Mouse (Mus musculus) frontal cortex, postnatal 25 days (tissue): Measurements from ENCODE around the gene Rragd.
"Not testable (repeated sequence)": the region's sequence is repeated elsewhere in the genome, so short reads cannot be mapped to it uniquely, and the experiment has no call there.

Experiments
- DNase-seq, 2 experiments: peaks; one replicate each; pipeline ENCODE4 v3.0.0; 2022; ENCODE audit warnings: low spot score in 2 of 2

The Rragd gene

DNA sequence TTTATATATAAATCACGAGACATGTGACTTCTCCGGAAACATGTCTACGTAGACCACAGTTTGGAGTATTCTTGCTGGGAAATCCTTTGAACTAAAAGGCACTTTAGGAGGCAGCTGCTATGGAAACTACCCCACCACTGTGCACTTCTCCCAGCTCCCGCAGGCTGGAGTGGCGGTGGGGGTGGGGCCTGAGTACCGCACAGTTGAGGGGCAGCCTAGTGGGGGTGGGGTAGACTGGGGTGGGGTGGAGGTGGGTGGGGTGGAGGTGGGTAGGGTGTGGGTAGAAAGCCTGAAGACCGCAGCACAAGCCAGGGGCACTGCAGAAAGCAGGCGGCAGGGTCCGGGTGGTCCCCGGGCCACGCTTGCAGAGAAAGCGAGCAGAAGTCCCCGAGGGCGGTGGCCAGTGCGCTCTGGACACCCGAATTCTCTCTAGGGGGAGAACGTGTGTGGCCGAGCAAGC lies at the start of gene Rragd:
Gene Rragd, plus strand, starts transcription at position 322 of the 460 bp plus-strand sequence.
- peak in 1 of 2 experiments; percentile 26 for DNase-seq

DNA sequence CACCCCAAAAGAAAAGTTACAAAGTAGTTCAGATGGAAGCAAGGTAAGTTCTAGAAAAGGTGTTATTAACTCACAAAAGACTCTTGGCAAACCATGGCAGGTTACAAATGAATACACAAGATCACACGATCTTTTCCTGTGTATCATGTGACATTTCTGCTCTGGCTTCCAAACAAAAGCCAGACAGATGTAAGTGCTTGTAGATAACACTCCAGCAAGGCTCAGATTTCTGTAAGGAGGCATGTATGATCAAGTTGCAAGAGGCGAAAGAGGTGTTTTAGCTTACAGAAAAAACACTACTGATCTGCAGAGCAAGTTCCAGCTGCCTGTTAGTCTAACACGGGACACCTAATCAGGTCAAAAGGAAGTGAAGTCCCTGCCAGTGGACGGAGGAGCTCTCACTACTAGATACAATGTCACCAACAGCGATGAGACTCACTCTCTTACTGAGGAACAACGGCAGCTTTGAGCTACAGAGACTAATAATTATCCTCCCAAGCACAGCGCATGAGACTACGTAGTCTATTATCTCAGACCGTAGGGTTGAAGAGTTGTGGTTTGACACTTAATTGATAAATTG lies 46.0 kb upstream of the Rragd start:
- no peak for DNase-seq

DNA sequence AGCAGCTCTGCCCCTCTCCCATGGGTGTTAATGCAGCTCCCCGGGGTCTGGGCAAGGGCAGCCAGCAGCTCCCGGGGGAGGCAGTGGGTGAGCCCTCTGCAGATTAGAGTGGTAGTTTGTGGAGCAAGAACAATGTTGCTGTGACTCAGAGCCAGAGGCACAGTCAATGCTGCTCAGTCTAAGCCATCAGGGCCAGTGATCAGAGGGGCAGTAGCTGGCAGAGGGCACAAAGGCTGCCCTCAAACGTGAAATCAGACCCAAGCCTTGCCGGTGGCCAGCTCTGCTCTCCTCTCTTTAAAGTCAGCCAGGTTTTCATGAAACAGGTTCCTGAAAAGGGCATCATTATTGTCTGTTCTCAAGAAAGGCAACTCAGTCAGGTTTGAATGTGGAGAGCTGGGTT lies 43.3 kb upstream of the Rragd start:
- DNase-seq: no peak

DNA sequence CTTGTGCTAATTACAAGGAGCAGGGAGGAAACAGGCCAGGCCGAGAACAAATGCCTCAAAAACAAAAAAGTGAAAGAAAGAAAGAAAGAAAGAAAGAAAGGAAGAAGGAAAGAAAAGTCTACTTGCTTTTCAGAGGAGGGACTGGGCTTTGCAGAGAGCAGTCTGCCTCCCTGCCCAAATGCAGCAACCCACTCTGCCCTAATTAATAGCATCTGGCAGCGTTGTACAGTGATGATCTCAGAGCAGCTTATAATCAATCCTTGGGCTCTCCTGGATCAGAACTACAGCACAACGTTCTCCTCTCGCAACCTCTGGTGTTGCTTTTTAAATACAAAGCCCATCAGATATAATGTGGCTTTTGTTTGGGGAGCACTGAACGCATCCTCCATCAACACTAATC lies 42.9 kb upstream of the Rragd start:
- no peak for DNase-seq

DNA sequence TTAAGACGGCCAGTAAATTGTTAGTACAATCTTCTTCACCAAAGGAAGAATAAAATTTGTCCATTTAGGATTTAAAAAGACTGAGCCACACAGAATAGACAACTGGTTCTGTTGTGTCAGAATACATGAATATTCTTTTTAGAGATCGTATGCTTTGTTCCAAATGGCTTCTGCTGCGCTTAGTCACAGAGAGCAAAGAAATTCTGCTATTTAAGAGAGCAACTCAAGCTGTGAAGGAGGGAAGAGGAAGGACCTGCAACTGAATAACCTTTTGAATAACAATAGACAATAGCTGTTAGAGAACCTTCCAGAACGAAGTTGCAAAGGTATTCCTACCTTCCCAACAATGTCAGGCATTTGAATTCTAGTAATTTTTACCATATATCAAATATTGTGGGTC lies 41.9 kb upstream of the Rragd start:
- DNase-seq: no peak

DNA sequence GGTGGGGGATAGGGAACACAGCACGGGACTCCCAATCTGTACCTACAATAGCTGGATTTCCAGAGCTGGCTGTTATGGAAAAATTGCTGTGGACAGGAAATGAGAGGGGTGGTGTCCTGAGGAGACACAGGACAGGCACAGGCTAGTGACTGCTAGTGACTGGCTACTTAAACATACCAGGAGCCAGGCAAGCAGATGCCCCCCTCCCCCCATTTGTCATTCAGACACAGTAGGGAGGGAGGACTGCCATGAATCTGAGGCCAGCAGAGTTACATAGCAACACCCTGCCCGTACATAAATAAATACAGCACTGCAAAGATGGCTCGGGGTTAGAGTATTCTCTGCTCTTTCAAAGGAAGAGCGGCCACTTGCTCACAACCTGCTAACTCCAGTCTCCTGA lies 35.2 kb upstream of the Rragd start:
- no peak for DNase-seq

DNA sequence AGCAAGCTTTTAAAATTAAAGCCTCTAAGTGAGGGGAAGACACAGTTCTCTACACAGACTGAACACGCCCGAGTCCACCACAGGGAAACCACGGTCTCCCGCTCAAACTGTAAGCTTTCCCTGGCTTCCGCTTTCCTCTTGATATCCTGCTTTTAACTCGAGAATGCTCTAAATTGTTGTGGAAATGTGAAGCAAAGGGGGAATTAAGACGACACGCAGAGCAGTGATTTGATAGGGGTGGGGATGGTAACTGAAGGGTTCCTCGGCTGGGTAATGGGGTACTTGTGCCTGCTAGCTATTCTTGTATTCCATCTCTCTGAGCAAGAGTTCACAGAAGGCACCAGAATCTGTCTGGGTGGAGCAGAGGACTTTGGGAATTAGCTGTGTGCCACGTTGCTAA lies 34.1 kb upstream of the Rragd start:
- no peak for DNase-seq

DNA sequence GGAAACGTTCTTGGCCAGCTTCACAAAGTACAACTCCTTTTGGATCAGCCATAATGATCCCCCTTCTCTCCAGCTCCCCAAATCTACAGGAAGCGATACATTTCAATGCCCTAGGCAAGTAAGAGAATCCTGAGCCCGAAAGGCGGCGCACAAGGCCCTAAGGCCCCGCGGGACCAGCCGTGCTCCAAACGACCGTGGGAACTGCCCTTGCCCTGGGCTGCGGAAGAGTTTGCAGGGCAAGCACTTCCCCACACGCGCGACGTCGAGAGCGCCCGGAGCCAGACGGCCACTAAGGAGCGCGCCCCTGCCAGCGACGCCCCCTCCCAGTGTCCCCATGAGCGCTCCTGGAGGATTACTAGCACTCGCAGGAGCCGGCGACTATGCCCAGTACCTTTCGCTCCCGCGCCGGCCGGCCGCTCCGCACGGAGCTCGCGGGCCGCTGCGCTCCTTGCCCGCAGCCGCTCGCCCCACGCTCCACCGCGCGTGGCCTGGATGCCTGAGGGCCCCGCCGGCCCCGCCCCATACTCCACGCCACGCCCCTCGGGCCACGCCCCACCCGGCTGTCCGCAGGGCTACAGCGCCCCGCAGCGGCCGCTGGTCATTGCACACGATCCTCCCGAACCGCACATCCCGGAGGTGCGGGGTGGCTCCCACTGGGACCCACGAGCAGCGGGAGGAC lies 32.3 kb upstream of the Rragd start, which contains the start of gene Ankrd6:
Gene Ankrd6, minus strand, starts transcription at position 486 of the 679 bp plus-strand sequence.
- DNase-seq: peak; percentile 61 to 74

DNA sequence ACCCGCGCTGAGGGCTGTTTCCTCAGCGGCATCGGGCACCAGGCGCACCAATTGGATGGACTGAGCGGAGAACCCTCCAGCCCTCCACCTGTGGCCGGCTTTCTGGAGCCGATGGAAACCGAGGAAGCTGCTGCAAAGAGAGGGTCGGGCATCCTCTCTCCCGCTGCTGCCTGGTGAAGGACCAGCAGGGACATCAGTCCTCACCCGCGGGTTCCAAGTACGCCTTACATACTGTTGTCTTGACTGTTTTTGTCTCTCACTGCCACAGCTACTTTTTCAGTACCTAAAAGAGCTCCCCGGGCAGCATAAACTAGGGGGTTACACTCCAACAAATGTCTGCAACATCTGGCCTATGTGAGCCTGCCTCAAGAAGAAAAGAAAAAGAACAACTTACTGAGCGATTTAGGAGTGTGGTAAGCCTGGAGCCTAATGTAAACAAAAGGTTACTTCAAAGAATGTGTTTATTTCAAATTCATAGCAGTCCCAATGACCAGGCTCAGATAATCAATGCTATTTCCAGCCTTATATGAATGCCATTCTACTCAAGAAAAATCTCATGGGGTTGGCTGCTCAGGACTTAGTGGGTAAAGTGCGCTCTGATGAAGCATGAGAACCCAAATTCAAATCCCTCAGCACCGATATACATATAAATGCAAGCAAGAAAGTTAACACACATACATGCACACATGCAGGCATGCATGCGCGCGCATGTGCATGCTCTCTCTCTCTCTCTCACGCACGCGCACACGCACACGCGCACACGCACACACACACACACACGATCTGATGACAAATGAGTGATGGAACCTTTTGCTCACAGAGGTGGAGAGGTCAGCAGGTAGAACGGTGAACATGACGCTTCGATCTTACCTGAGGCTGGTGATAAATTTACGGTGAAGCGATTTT lies 31.5 kb upstream of the Rragd start:
- no peak for DNase-seq

DNA sequence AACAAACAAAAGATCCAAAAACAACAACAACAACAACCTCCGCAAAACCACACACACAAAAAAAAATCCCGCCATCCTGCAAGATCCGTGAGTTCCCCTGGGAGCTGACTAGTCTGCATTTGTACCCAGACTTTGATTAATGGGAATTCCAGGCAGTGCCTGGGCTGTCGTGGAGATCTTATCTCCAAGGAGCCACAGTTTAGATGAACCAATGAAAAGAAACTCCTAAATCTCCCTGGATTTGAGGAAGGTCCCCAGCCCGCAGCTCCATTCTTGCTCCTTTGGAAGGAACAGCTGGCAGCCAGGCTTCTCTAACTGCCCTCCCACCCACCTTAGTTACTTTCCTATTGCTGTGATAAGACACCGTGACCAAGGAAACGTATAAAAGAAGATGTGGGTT lies 30.2 kb upstream of the Rragd start:
- DNase-seq: no peak

DNA sequence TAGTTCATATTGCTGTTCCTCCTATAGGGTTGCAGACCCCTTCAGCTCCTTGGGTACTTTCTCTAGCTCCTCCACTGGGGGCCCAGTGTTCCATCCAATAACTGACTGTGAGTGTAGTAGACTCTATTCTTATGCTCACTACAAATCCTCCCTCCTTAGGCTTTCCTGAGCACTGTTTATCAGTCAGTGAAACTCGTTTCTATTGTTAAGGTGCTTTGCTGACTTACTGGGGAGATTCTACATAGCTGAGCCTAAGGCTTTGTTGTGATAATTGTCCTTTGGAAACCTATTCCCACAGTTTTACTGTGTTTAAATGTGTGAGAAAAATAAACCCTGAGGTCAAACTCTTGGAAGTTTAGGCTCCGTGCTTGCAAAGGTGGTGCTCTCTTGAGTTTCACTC lies 26.4 kb upstream of the Rragd start:
- DNase-seq: no peak

DNA sequence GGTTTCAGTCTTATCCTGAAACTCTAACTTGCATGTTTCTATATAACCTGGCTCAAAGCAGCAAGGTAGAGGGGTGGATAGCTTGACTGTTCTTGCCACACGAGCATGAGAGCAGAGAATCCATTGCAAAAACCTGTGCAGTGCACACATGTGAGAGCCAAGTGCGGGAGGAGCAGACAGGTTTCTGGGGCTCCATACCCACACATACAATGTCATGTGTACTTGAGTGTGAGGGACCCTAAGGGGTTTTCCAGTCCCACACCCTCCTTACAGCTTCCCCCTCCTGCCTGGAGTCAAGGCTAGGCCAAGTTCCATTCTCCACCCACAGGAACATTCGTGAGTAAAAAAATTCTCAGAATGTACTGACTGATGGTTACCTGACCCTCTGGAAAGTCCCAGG lies 21.4 kb upstream of the Rragd start:
- DNase-seq: no peak

DNA sequence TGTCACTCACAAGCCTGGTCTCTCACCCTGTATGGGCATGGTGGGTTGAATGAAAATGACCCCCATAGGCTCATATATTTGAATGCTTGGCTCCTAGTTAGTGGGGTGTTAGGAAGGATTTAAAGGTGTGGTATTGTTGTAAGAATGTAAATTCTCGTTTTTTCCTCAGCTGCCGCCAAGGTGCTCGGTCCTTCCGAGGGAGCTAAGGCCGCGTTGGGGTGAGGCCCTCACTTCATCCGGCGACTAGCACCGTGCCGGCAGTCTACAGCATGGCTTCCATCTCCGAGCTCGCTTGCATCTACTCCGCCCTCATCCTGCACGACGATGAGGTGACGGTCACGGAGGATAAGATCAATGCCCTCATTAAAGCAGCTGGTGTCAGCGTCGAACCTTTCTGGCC lies 18.2 kb upstream of the Rragd start:
- DNase-seq: not testable (repeated sequence)

DNA sequence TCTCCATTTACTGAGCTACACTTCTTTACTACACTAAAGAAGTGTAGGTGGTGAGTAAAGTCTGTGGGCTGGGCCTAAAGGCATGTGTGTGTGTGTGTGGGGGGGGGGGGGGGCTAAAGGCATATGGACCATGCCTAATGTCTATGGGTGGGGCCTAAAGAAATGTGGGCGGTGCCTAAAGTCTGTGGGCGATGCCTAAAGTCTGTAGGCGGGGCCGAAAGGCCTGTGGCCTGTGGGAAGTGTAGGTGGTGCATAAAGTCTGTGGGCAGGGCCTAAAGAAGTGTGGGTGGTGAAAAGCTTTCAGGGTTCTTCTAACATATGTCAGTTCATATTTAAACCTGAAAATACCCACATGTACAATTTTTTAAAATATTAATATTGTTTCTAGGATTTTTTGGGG lies 5.5 kb upstream of the Rragd start:
- DNase-seq: no peak

DNA sequence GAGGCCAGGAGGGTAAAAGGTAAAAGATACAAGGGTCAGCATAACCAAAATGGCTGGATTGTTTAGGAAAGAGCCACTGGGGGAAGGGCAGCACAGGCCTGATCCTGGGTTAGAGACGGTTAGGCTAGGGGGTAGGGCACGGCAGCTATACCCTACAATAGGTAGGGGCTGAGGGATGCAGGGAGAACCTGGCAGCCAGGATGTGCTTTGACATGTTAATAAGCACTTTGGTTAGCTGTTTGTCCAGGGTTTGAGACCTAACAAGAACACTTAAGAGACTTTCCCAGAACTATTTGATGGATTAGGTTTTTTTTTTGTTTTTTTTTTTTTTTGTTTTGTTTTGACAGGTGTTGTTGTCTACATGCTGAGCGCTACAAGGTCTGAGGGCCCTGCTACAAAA lies 2.8 kb upstream of the Rragd start:
- no peak for DNase-seq

DNA sequence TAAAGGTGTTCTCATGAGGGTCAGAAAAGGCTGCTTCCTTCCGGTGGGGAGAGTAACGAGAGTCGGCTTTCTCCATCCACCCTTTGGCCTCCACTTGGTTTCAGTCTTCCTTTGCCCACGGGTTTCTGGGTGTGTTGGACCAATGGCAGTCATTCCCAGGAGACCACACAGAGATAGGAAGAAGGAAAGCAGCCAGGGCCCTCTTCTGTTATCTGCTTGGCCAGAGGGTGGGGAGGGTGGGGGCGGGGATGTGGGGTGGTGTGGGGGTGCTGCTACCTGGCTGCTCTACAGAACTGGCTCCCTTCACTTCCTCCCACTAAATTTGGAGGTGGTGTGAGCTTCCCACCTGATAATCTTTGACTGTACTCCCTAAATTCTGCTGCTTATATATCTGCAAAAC lies 1.2 kb upstream of the Rragd start:
- DNase-seq: no peak

DNA sequence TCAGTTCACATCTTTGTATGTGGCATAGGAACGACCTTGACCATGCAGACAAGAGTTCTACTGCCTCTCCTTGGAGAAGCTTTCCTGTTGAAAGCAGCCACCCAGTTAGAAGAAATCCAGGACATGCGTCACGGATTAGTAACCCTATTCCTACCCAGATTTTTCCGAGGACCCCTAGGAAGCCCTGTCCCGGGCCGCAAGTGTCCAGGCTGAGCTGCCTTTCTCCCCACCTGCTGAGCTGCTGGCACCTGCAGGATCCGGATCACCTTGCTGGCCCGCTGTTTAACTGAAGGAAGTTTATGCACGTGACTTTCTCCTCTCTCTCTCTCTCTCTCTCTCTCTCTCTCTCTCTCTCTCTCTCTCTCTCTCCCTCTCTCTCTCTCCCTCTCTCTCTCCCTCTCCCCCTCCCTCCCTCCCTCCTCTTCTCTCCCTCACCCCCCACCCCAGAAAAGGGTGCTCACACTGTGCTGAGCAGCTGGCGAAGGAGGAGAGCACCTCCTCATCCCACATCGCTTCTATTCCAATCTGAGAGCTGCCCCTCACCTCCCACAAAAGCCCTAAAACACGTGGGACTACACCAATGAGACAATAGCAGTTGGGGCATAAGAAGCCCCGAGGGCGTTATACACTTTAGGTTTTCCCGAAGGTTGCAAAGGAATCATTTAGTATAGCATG lies 659 bp upstream of the Rragd start:
- DNase-seq: peak in 1 of 2 experiments; percentile 6

DNA sequence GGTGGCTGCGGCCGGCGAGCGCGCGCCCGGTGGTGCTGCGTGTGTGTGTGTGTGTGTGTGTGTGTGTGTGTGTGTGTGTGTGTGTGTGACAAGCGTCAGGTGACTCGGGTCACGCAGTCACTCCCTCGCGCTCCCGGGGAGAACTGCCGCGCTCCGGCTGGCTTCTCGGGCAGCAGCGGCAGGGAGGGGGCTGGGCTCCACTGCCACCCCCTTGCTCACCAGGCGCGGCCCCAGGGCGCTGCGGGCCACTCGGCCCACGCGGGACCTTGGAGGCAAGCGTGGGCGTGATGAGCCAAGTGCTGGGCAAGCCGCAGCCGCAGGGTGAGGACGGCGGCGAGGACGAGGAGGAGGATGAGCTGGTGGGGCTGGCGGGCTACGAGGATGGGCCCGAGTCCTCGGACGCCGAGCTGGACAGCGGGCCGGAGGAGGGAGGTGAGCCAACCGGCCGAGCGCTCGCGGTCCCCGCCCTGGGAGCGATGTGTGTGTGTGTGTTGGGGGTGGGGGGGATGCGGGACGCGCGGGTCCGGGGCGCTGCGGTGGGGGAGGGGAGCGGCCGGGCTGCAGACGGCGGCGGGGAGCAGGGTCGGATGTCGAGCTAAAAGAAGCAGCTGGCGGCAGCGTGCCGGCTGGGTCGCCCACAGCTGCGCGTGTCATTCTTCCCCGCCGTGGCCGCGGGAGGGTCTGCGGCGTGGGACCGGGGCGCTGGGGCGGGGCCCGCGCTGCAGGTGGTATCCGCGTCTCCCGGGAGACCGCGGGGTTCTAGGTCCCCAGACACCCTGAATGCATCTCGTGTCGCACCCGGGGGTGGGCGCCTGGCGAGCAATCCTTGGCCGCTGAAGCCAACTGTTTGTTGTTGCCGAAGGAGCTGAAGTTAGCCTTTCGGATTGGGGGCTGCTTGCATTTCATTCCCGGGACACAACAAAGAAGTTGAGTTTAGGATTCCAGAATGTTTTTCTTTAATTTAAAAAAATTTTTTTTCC lies 629 bp downstream of the Rragd start:
- DNase-seq: peak; percentile 32 to 38

DNA sequence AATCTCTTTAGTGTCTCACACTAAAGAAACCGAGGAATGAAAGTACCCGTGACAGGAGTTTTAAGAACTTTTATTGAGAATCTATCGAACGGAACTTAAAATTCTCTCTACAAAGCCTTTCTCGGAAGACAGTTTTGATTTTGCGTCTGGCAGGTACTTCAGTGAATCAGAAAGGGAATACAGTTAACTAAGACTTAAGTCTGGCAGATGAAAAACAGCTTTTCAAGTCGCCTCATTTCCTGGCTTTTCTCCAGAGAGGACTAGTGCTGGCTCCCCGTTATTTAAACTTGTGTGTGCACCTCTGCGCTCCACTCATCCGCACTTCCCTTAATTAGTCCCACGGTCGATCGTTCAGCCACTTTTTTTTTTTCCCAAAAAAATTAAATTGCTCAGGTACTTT lies 1.4 kb downstream of the Rragd start:
- DNase-seq: no peak

DNA sequence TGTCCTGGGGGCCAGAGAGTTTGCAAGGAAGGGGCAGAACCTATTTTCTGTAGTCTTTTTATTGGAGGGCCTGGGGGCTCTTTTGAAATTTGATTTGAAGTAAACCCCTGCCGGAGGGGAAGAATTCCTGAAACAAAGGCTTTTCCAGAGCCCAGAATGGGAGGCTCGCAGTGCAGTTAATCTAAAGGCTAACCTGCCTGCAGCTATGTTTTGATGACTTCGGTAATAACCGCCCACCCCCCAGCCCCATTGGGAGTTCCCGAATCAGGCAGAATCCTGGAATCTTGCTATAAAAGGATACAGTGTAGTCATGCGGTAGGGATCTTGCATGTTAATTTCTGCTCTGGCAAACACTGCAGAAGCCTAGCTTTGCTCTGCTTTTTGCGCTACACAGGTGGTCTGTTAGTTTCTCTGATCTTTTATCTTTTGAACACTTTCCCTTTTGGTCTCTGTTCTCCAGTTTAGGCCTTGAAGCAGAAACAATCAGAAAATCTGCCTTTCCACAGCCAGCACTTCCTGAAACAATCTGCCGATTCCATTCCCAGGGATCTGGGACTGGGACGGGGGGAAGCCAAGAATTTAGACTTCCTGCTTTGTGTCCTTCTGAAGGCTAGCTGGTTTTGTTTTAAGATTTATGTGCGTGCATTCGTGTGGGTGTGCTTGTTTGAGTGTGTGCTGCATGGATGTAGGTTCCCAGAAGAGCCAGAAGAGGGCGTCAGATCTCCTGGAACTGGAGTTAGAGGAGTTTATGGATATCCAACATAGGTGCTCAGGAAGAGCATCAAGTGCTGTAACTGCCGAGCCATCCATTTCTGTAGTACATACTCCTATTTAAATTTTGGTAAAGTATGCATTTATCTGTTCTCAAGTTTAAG lies 2.2 kb downstream of the Rragd start:
- DNase-seq: no peak
